Comparison of ENCODE assay signal across 8 mouse cellular contexts in the genomic region with DNA sequence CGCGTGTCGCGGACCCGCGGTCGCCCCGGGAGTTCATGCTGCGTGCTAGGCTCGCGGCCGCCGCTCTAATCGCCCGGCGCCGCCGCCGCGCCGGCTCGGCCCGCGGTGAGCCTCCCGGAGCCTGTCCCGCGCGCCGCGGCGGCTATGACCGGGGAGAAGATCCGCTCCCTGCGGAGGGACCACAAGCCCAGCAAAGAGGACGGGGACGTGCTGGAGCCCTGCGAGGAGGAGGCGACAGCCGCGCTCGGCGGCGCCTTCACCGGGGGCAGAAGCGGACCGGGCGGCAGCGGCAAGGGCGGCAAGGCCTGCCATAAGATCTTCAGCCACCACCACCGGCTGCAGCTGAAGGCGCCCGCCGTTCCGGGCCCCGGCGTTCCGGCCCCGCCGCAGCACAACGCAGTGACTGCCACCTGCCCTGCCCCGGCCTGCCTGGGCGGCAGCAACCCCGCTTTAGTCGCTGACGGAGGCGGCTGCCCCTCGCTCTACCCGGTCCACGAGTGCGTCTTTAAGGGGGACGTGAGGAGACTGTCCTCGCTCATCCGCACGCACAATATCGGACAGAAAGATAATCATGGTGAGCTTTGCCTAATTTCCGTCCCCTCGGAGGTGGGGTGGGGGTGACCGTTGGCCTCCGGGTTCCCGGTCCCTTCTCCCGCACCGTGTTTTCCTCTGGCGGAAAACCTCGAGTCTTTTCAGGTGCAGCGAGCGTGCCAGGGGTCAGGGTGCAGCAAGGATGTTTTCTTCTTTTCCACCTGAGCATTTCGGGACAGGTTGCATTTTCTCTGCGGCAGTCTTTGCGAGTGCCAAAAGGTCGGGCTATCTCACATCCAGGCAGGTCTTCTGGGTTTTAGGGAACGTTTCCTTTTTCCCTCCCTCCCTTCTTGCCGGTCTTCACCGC. TPM values are rescaled to one million over a fixed set of nuclear protein-coding genes. Genes with fewer than 3 reads are reported as not detected.
A peak's percentile ranks its signal among the peaks of the same experiment; 100 is the strongest.
DNase-seq lines count a peak whose midpoint lies in the region; ATAC-seq lines count a peak whose summit lies in the region.

No protein-coding gene starts in this region.

- peak overlapping the region; percentile 81 for H3K9ac ChIP-seq in heart, embryonic 16.5 days (ENCODE audit: low read length)

- no peaks in the 10 kb centered on the region; the same call in 1 of the 2 replicates for H3K36me3 ChIP-seq in heart, embryonic 16.5 days (ENCODE audit: control insufficient read depth, insufficient read depth)

- peak overlapping the region; percentile 88 for H3K4me3 ChIP-seq in heart, embryonic 16.5 days (ENCODE audit: low read length)

- H3K9me3 ChIP-seq in heart, embryonic 16.5 days (replicated peaks; ENCODE audit: control insufficient read depth, low read length): no peaks in the 10 kb centered on the region

- DNase-seq in cerebellum, adult 11 months: peak; percentile 17
- DNase-seq in cerebellum, adult 11-12 months: no peak
- peak; percentile 34 for DNase-seq in MN1 (ENCODE audit: low spot score)
- peak; percentile 58 for DNase-seq in embryo, embryonic 9.5 days (ENCODE audit: extremely low spot score)
- DNase-seq in kidney, postnatal 14 days: peak; percentile 64
- DNase-seq in lung, postnatal 14 days: peak; percentile 25
- peak; percentile 21 for DNase-seq in ovary, postnatal 10 days (ENCODE audit: low spot score)

- peaks cover 6% of the 10 kb centered on the region for H3K4me1 ChIP-seq in heart, embryonic 16.5 days (ENCODE audit: control insufficient read depth, insufficient read depth, low read length)

- peak overlapping the region; percentile 97 for H3K27ac ChIP-seq in heart, embryonic 16.5 days (ENCODE audit: low read length)

- under 1% methylated on average over 93 of the region's 93 CpGs for WGBS in heart, embryonic 16.5 days

- peak; percentile 69 for ATAC-seq in heart, embryonic 16.5 days (replicated peaks; ENCODE audit: extremely low read depth, insufficient read depth, low FRiP score)

- H3K27me3 ChIP-seq in heart, embryonic 16.5 days (ENCODE audit: control insufficient read depth, insufficient read depth, low read length): no peaks in the 10 kb centered on the region

- H3K4me2 ChIP-seq in heart, embryonic 16.5 days (ENCODE audit: low read depth, low read length): peak overlapping the region; percentile 99

RNA-seq across cellular contexts. Expression of a gene that starts 0.6 kb away (rescaled TPM):
- 17.1 and 17.7 TPM in 2 replicates for polyA plus RNA-seq in heart, embryonic 16.5 days (2015; fragmentation: Nextera tagmentation; extraction: Ambion mirVana)

RNA-seq across cellular contexts. Expression of a gene that starts 22.8 kb away (rescaled TPM):
- polyA plus RNA-seq in heart, embryonic 16.5 days (2015; fragmentation: Nextera tagmentation; extraction: Ambion mirVana): 3.3 and 4.2 TPM in 2 replicates
